Mouse (Mus musculus) bone marrow, adult 2 months (tissue): ENCODE data around the gene Iqsec2.

Experiments
- CTCF ChIP-seq: fragments of 200-500 bp; IDR thresholded peaks from 2 replicates; pipeline ENCODE4 v1.5.1; 2011; ENCODE audit warnings: low read length, control low read depth; ENCODE audit not compliant: control insufficient read depth, insufficient read depth
- POLR2A ChIP-seq: fragments of 200-500 bp; IDR thresholded peaks from 2 replicates; pipeline ENCODE4 v1.6.1; 2011; ENCODE audit warnings: low read depth, mild to moderate bottlenecking, control low read depth, low read length, borderline replicate concordance; ENCODE audit not compliant: control insufficient read depth

DNA sequence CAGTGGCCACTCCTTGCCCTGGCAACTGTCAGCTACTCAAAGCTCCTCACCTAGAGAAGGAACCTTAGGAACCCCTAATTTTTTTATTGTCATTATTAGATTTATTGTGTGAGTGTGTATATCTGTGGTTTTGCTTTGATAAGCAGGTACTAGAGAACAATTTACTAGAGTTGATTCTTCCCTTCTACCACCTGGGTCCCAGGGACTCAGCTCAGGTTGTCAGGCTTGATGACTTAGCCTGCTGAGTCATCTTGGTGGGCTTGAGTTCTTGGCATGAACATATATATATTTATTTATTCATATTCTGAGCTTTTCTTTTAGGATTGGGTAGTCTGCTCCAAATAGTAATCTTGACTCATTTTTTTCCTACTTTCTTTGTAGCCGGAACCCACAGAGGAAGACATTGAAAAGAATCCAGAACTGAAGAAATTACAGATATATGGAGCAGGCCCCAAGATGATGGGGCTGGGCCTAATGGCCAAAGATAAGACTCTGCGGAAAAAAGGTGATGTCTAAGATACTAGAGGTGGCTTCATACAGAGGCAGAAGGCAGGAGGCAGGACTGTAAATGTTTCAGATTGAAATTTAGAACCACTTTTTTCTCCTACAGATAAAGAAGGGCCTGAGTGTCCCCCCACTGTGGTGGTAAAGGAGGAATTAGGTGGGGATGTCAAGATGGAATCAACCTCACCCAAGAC is 100.6 kb downstream of the Iqsec2 start:
- TF ChIP-seq CTCF (no peak), POLR2A (no peak)
